Comparison of ENCODE assay signal across 15 mouse cellular contexts in the genomic region with DNA sequence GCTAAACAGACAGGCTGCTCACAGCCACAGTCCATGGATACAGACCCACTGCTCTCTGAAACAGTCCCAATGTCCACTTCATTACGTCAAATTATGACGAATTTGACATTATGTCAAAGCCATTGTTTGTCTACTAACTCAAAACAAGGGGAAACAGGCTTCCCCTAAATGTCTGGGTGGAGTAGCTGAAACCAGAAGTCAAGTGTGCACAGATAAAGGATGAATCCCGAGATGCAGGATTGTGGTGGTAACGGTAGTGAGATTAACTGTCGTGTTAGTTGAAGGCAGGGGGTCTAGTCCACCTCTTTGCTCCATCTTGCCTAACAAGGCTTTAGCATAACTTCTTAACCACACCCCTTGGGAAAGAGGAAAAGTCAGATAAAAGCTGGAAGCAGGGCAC. TPM values are rescaled to one million over a fixed set of nuclear protein-coding genes. Genes with fewer than 3 reads are reported as not detected.
"Had no signal": no experiment of that assay in that cellular context is flagged by ENCODE, and none has a peak within 500 bp of the region (broad histone marks: within the 10 kb centered on the region; RNA-seq: fewer than 3 reads in every experiment).

No protein-coding gene starts in this region.

- H3K4me1 ChIP-seq: intestine, embryonic 15.5 days; limb, embryonic 10.5 days; limb, embryonic 13.5 days; lung, embryonic 15.5 days; midbrain, embryonic 13.5 days had no signal

- H3K4me2 ChIP-seq: lung, embryonic 15.5 days; midbrain, embryonic 13.5 days had no signal

- H3K4me3 ChIP-seq: intestine, embryonic 15.5 days; kidney, embryonic 15.5 days; limb, embryonic 10.5 days; limb, embryonic 13.5 days; lung, embryonic 15.5 days; midbrain, embryonic 13.5 days had no signal

- H3K9me3 ChIP-seq: intestine, embryonic 15.5 days; kidney, embryonic 15.5 days; limb, embryonic 10.5 days; limb, embryonic 13.5 days; lung, embryonic 15.5 days; midbrain, embryonic 13.5 days had no signal

- H3K36me3 ChIP-seq: intestine, embryonic 15.5 days; kidney, embryonic 15.5 days; limb, embryonic 10.5 days; limb, embryonic 13.5 days; lung, embryonic 15.5 days; midbrain, embryonic 13.5 days had no signal

- H3K9ac ChIP-seq: intestine, embryonic 15.5 days; kidney, embryonic 15.5 days; limb, embryonic 13.5 days; lung, embryonic 15.5 days; midbrain, embryonic 13.5 days had no signal

- H3K27ac ChIP-seq: intestine, embryonic 15.5 days; kidney, embryonic 15.5 days; limb, embryonic 10.5 days; limb, embryonic 13.5 days; lung, embryonic 15.5 days; midbrain, embryonic 13.5 days had no signal

RNA-seq across cellular contexts. Expression of gene Gsdma, which starts 8.3 kb away (rescaled TPM):
- total RNA-seq: layer of hippocampus, adult 18-20 months; layer of hippocampus, postnatal 14 days; left cerebral cortex, postnatal 25 days; liver, adult 2 months had no signal
- polyA plus RNA-seq: liver, adult 2 months; midbrain, embryonic 13.5 days; midbrain, postnatal 0 days; neural tube, embryonic 11.5 days; neural tube, embryonic 14.5 days had no signal

RNA-seq across cellular contexts. Expression of gene Gsdma2, which starts 25.9 kb away (rescaled TPM):
- total RNA-seq: layer of hippocampus, adult 18-20 months; layer of hippocampus, postnatal 14 days; left cerebral cortex, adult 18-20 months; left cerebral cortex, postnatal 25 days; liver, adult 2 months; midbrain, postnatal 0 days had no signal
- polyA plus RNA-seq: kidney, embryonic 15.5 days; limb, embryonic 10.5 days; limb, embryonic 13.5 days; liver, adult 2 months; lung, embryonic 15.5 days; midbrain, embryonic 13.5 days; neural tube, embryonic 14.5 days; stomach, embryonic 14.5 days had no signal

RNA-seq across cellular contexts. Expression of gene Csf3, which starts 28.6 kb away (rescaled TPM):
- total RNA-seq: layer of hippocampus, adult 18-20 months; layer of hippocampus, postnatal 14 days; left cerebral cortex, adult 18-20 months; left cerebral cortex, postnatal 25 days; liver, adult 2 months; midbrain, postnatal 0 days had no signal
- polyA plus RNA-seq: intestine, embryonic 15.5 days; kidney, embryonic 15.5 days; limb, embryonic 10.5 days; limb, embryonic 13.5 days; lung, embryonic 15.5 days; midbrain, embryonic 13.5 days; midbrain, postnatal 0 days; neural tube, embryonic 11.5 days; neural tube, embryonic 14.5 days; stomach, embryonic 14.5 days had no signal

RNA-seq across cellular contexts. Expression of gene Gsdma3, which starts 46.3 kb away (rescaled TPM):
- total RNA-seq: layer of hippocampus, adult 18-20 months; layer of hippocampus, postnatal 14 days; left cerebral cortex, adult 18-20 months; left cerebral cortex, postnatal 25 days; liver, adult 2 months; midbrain, postnatal 0 days had no signal
- polyA plus RNA-seq: intestine, embryonic 15.5 days; kidney, embryonic 15.5 days; limb, embryonic 10.5 days; limb, embryonic 13.5 days; liver, adult 2 months; lung, embryonic 15.5 days; midbrain, embryonic 13.5 days; midbrain, postnatal 0 days; neural tube, embryonic 11.5 days; neural tube, embryonic 14.5 days; stomach, embryonic 14.5 days had no signal
